Mouse (Mus musculus) liver, embryonic 15.5 days (tissue): ENCODE measurements at regions not wholly inside any gene's neighbourhood (a gene's known extent, or its start where the extent isn't known, plus 50 kb on each side); places are given as distances from the start of the nearest gene placed in this dataset.
"Not testable (repeated sequence)": the region's sequence is repeated elsewhere in the genome, so short reads cannot be mapped to it uniquely, and the experiment has no call there.

ENCODE experiments used
- ATAC-seq: fragments of 200-750 bp; cut with Nextera tagmentation; 2 replicates; pipeline ENCODE4 v1.8.0; 2017; ENCODE audit warnings: moderate number of reproducible peaks, mild to moderate bottlenecking, moderate library complexity; ENCODE audit not compliant: insufficient read depth
- H3K27ac ChIP-seq: fragments of 300-500 bp; sonication (generic); replicated peaks from 2 replicates; pipeline ENCODE4 v1.5.1; 2015; ENCODE audit warnings: mild to moderate bottlenecking, inconsistent platforms
- H3K27me3 ChIP-seq: fragments of 300-500 bp; sonication (generic); 2 replicates; pipeline ENCODE4 v1.6.1; 2015; ENCODE audit warnings: mild to moderate bottlenecking, inconsistent platforms
- H3K36me3 ChIP-seq: fragments of 300-500 bp; sonication (generic); replicated peaks from 2 replicates; pipeline ENCODE4 v1.6.1; 2015; ENCODE audit warnings: moderate library complexity, mild to moderate bottlenecking, inconsistent platforms
- H3K4me1 ChIP-seq: fragments of 300-500 bp; sonication (generic); replicated peaks from 2 replicates; pipeline ENCODE4 v1.6.1; 2015; ENCODE audit warnings: inconsistent platforms
- H3K4me2 ChIP-seq: fragments of 300-500 bp; sonication (generic); 2 replicates; pipeline ENCODE4 v1.6.1; 2015; ENCODE audit warnings: moderate library complexity, mild to moderate bottlenecking, inconsistent platforms
- H3K4me3 ChIP-seq: fragments of 300-500 bp; sonication (generic); replicated peaks from 2 replicates; pipeline ENCODE4 v1.5.1; 2015; ENCODE audit warnings: mild to moderate bottlenecking, inconsistent platforms
- H3K9ac ChIP-seq: fragments of 300-500 bp; sonication (generic); 2 replicates; pipeline ENCODE4 v1.6.1; 2015; ENCODE audit warnings: moderate library complexity, mild to moderate bottlenecking, inconsistent platforms
- H3K9me3 ChIP-seq: fragments of 300-500 bp; sonication (generic); replicated peaks from 2 replicates; pipeline ENCODE4 v1.6.1; 2016; ENCODE audit warnings: inconsistent platforms
- WGBS: fragments of 180-500 bp; shearing (Covaris S2); methylation state at CpG from one replicate; pipeline ENCODE4 v1.1.7; 2015; ENCODE audit warnings: mixed read lengths; ENCODE audit not compliant: insufficient replicate concordance; 5-methylcytosine and 5-hydroxymethylcytosine counted together

GRCm38 (mm10) chr1:194505826-194506225 is 112.2 kb upstream of the Plxna2 start:
- Histone ChIP-seq H3K9ac (no peak overlapping the region), H3K27me3 (no peaks in the 10 kb centered on the region), H3K4me1 (no peaks in the 10 kb centered on the region), H3K9me3 (no peaks in the 10 kb centered on the region), H3K27ac (no peak overlapping the region), H3K4me3 (no peak overlapping the region), H3K4me2 (no peak overlapping the region), H3K36me3 (no peaks in the 10 kb centered on the region)
- 18% methylated on average over 3 of the region's 3 CpGs for WGBS
- no peak for ATAC-seq

- no peaks in the 10 kb centered on the region for H3K4me1 ChIP-seq
- H3K27me3 ChIP-seq = no peaks in the 10 kb centered on the region
- H3K36me3 ChIP-seq = no peaks in the 10 kb centered on the region
- H3K4me3 ChIP-seq = no peak overlapping the region
- H3K27ac ChIP-seq = no peak overlapping the region
- no peaks in the 10 kb centered on the region for H3K9me3 ChIP-seq
- ATAC-seq = no peak
- H3K4me2 ChIP-seq = no peak overlapping the region
- no peak overlapping the region for H3K9ac ChIP-seq
These were observed 113.8 kb upstream of the Plxna2 start for GRCm38 (mm10) chr1:194504207-194504606.

GRCm38 (mm10) chr1:194503517-194503916 is 114.5 kb upstream of the Plxna2 start:
- no peak overlapping the region for H3K9ac ChIP-seq
- 46% methylated on average over 3 of the region's 3 CpGs for whole genome bisulfite sequencing

GRCm38 (mm10) chr1:194496424-194496823 is 121.6 kb upstream of the Plxna2 start:
- no peaks in the 10 kb centered on the region for H3K27me3 ChIP-seq
- ATAC-seq = no peak

More at GRCm38 (mm10) chr1:194503517-194503916, 114.5 kb upstream of the Plxna2 start:
- ATAC-seq = no peak
- Histone ChIP-seq H3K4me1 (no peaks in the 10 kb centered on the region), H3K9me3 (no peaks in the 10 kb centered on the region), H3K4me2 (no peak overlapping the region), H3K4me3 (no peak overlapping the region), H3K27me3 (no peaks in the 10 kb centered on the region), H3K36me3 (no peaks in the 10 kb centered on the region), H3K27ac (no peak overlapping the region)

GRCm38 (mm10) chr1:194491111-194491510 is 126.9 kb upstream of the Plxna2 start:
- Histone ChIP-seq H3K4me3 (no peak overlapping the region), H3K36me3 (no peaks in the 10 kb centered on the region), H3K27ac (no peak overlapping the region), H3K4me1 (no peaks in the 10 kb centered on the region), H3K9ac (no peak overlapping the region), H3K4me2 (no peak overlapping the region), H3K27me3 (no peaks in the 10 kb centered on the region), H3K9me3 (no peaks in the 10 kb centered on the region)
- ATAC-seq = no peak

More at GRCm38 (mm10) chr1:194496424-194496823, 121.6 kb upstream of the Plxna2 start:
- 51% methylated on average over 2 of the region's 2 CpGs for WGBS
- Histone ChIP-seq H3K4me1 (no peaks in the 10 kb centered on the region), H3K27ac (no peak overlapping the region), H3K9ac (no peak overlapping the region), H3K4me2 (no peak overlapping the region), H3K36me3 (no peaks in the 10 kb centered on the region), H3K4me3 (no peak overlapping the region), H3K9me3 (no peaks in the 10 kb centered on the region)

GRCm38 (mm10) chr1:194488126-194488525 is 129.9 kb upstream of the Plxna2 start:
- Histone ChIP-seq H3K27ac (no peak overlapping the region), H3K9me3 (no peaks in the 10 kb centered on the region), H3K4me2 (no peak overlapping the region), H3K36me3 (no peaks in the 10 kb centered on the region), H3K4me3 (no peak overlapping the region), H3K27me3 (no peaks in the 10 kb centered on the region), H3K4me1 (no peaks in the 10 kb centered on the region), H3K9ac (no peak overlapping the region)
- no peak for ATAC-seq

GRCm38 (mm10) chr1:194482717-194483059 is 135.3 kb upstream of the Plxna2 start:
- Histone ChIP-seq H3K4me2 (no peak overlapping the region), H3K36me3 (no peaks in the 10 kb centered on the region), H3K9me3 (no peaks in the 10 kb centered on the region), H3K27ac (peak overlapping the region; percentile 34; the same call in 1 of the 2 replicates), H3K4me3 (no peak overlapping the region), H3K27me3 (no peaks in the 10 kb centered on the region), H3K4me1 (no peaks in the 10 kb centered on the region; the same call in 1 of the 2 replicates), H3K9ac (no peak overlapping the region)
- peak; percentile 60 for ATAC-seq

GRCm38 (mm10) chr1:194482001-194482716 is 135.9 kb upstream of the Plxna2 start:
- H3K27ac ChIP-seq = peak overlapping the region; percentile 34; the same call in 1 of the 2 replicates
- H3K4me1 ChIP-seq = no peaks in the 10 kb centered on the region; the same call in 1 of the 2 replicates
- H3K36me3 ChIP-seq = no peaks in the 10 kb centered on the region
- H3K4me3 ChIP-seq = no peak overlapping the region
- H3K4me2 ChIP-seq = no peak overlapping the region
- H3K27me3 ChIP-seq = no peaks in the 10 kb centered on the region
- no peaks in the 10 kb centered on the region for H3K9me3 ChIP-seq
- WGBS = 26% methylated on average over 6 of the region's 6 CpGs
- H3K9ac ChIP-seq = no peak overlapping the region
- ATAC-seq = peak; percentile 49

- 74% methylated on average over 2 of the region's 2 CpGs for WGBS
- H3K9ac ChIP-seq, H3K4me1 ChIP-seq, ATAC-seq, H3K9me3 ChIP-seq, H3K27ac ChIP-seq, H3K27me3 ChIP-seq, H3K36me3 ChIP-seq, H3K4me3 ChIP-seq, H3K4me2 ChIP-seq: not testable (repeated sequence)
These were observed 146.7 kb upstream of the Plxna2 start for GRCm38 (mm10) chr1:194471281-194471680.

GRCm38 (mm10) chr1:194452480-194452879 is 165.5 kb upstream of the Plxna2 start:
- Histone ChIP-seq H3K27ac (no peak overlapping the region), H3K9me3 (no peaks in the 10 kb centered on the region), H3K9ac (no peak overlapping the region), H3K4me2 (no peak overlapping the region), H3K36me3 (no peaks in the 10 kb centered on the region), H3K4me3 (no peak overlapping the region), H3K4me1 (no peaks in the 10 kb centered on the region), H3K27me3 (no peaks in the 10 kb centered on the region)
- 64% methylated on average over 1 of the region's 1 CpGs for WGBS
- ATAC-seq = no peak

GRCm38 (mm10) chr1:194443681-194444080 is 174.3 kb upstream of the Plxna2 start:
- WGBS = 82% methylated on average over 1 of the region's 1 CpGs
- H3K36me3 ChIP-seq = no peaks in the 10 kb centered on the region
- H3K27me3 ChIP-seq = no peaks in the 10 kb centered on the region
- no peak for ATAC-seq
- no peak overlapping the region for H3K4me3 ChIP-seq
- H3K9ac ChIP-seq = no peak overlapping the region
- no peak overlapping the region for H3K4me2 ChIP-seq
- no peaks in the 10 kb centered on the region for H3K9me3 ChIP-seq
- no peaks in the 10 kb centered on the region for H3K4me1 ChIP-seq
- no peak overlapping the region for H3K27ac ChIP-seq

- peak; percentile 44; the same call in 1 of the 2 replicates for ATAC-seq
- H3K9ac ChIP-seq = no peak overlapping the region
- H3K27ac ChIP-seq = no peak overlapping the region
- H3K4me3 ChIP-seq = no peak overlapping the region
- 35% methylated on average over 5 of the region's 5 CpGs for WGBS
- no peaks in the 10 kb centered on the region for H3K36me3 ChIP-seq
- H3K9me3 ChIP-seq = no peaks in the 10 kb centered on the region
- H3K4me1 ChIP-seq = no peaks in the 10 kb centered on the region
- H3K27me3 ChIP-seq = no peaks in the 10 kb centered on the region
- no peak overlapping the region for H3K4me2 ChIP-seq
These were observed 180.7 kb upstream of the Plxna2 start for GRCm38 (mm10) chr1:194437301-194437700.
